Mouse (Mus musculus) neutrophil, adult 83 days (primary cell): Measurements from ENCODE around the gene Mylk. TPM values are rescaled to one million over a fixed set of nuclear protein-coding genes. Genes with fewer than 3 reads are reported as not detected.

Source experiments
- total RNA-seq, 2 experiments: library from RNA; stranded (reverse); gene quantifications; one replicate each; pipeline ENCODE4 v1.2.4; 2023

The Mylk gene
- total RNA-seq: 1 to 10 TPM in 1 of 2 experiments, under 1 TPM in 1; 0.86 to 2.3 TPM

GRCm38 (mm10) chr16:34745065-34745585, at the start of gene Mylk:
TSS of gene Mylk (plus strand) at chr16:34745210.

GRCm38 (mm10) chr16:35022242-35023137, 277.5 kb downstream of the Mylk start, which contains the start of gene Hacd2:
TSS of gene Hacd2 (plus strand) at chr16:35022428.

Other genes starting within 250 kb of the Mylk start
- gene Kalrn, start 171.7 kb upstream of the Mylk start, total RNA-seq: 1 to 10 TPM; 1.6 to 1.8 TPM
- gene Ropn1, start 95.3 kb upstream of the Mylk start, total RNA-seq: not detected
- gene Ccdc14, start 54.6 kb upstream of the Mylk start, total RNA-seq: 1 to 10 TPM; 4.4 to 4.6 TPM